Mouse (Mus musculus) T-helper 17 cell (primary cell): Measurements from ENCODE around the gene Gpatch2l.

Source experiments
- in situ Hi-C, 2 experiments: fragments of 300-600 bp; cut with MboI, MseI; formaldehyde crosslinking; loops; 1 replicate in 1 of 2; 2 replicates in 1 of 2; pipeline ENCODE4 v1.15.1; 2025; ENCODE audit warnings: high pct_unique_total_duplicates in 2 of 2

The Gpatch2l gene

GRCm38 (mm10) chr12:86241604-86242536, at the start of gene Gpatch2l:
Gpatch2l (plus strand) TSS chr12:86241858.
- in situ Hi-C loops, result no loop called here

- in situ Hi-C loops, result no loop called here
Observed at GRCm38 (mm10) chr12:86192036-86192449, 49.6 kb upstream of the Gpatch2l start.

GRCm38 (mm10) chr12:86196944-86197343, 44.7 kb upstream of the Gpatch2l start:
- in situ Hi-C loops, result no loop called here

- in situ Hi-C loops, result no loop called here
Observed at GRCm38 (mm10) chr12:86203443-86204057, 38.1 kb upstream of the Gpatch2l start.

- in situ Hi-C loops, result no loop called here
Observed at GRCm38 (mm10) chr12:86211099-86211520, 30.5 kb upstream of the Gpatch2l start.

- in situ Hi-C loops, result no loop called here
Observed at GRCm38 (mm10) chr12:86212693-86213470, 28.8 kb upstream of the Gpatch2l start.

- in situ Hi-C loops, result no loop called here
Observed at GRCm38 (mm10) chr12:86214201-86214600, 27.5 kb upstream of the Gpatch2l start.

GRCm38 (mm10) chr12:86216687-86217421, 24.8 kb upstream of the Gpatch2l start:
- in situ Hi-C loops, result no loop called here

- in situ Hi-C loops, result loop anchor here in 1 of 2 experiments (5.0 kb wide), 1 partner anchor 43 kb away; no protein-coding TSS in a partner anchor
Observed at GRCm38 (mm10) chr12:86220200-86221021, 21.2 kb upstream of the Gpatch2l start.

GRCm38 (mm10) chr12:86221074-86221703, 20.5 kb upstream of the Gpatch2l start:
- in situ Hi-C loops, result loop anchor here in 1 of 2 experiments (5.0 kb wide), 1 partner anchor 44 kb away; no protein-coding TSS in a partner anchor

- in situ Hi-C loops, result no loop called here
Observed at GRCm38 (mm10) chr12:86234295-86234694, 7.4 kb upstream of the Gpatch2l start.

GRCm38 (mm10) chr12:86238736-86239135, 2.9 kb upstream of the Gpatch2l start:
- in situ Hi-C loops, result no loop called here

- in situ Hi-C loops, result no loop called here
Observed at GRCm38 (mm10) chr12:86242563-86242962, 905 bp downstream of the Gpatch2l start.

GRCm38 (mm10) chr12:86243936-86244335, 2.3 kb downstream of the Gpatch2l start:
- in situ Hi-C loops, result no loop called here

- in situ Hi-C loops, result no loop called here
Observed at GRCm38 (mm10) chr12:86250183-86250582, 8.5 kb downstream of the Gpatch2l start.

GRCm38 (mm10) chr12:86254910-86255309, 13.3 kb downstream of the Gpatch2l start:
- in situ Hi-C loops, result no loop called here

- in situ Hi-C loops, result no loop called here
Observed at GRCm38 (mm10) chr12:86271626-86272025, 30.0 kb downstream of the Gpatch2l start.

- in situ Hi-C loops, result no loop called here
Observed at GRCm38 (mm10) chr12:86274246-86274645, 32.6 kb downstream of the Gpatch2l start.

- in situ Hi-C loops, result loop anchor here in 1 of 2 experiments (5.0 kb wide), 1 partner anchor 48 kb away; no protein-coding TSS in a partner anchor
Observed at GRCm38 (mm10) chr12:86275731-86276130, 34.1 kb downstream of the Gpatch2l start.
